Mouse (Mus musculus): Measurements from ENCODE around the gene Fank1.

Gene Fank1

GRCm38 (mm10) chr7:133916230-133916629, 139.6 kb downstream of the Fank1 start:
- no peak for DNase-seq

DNA sequence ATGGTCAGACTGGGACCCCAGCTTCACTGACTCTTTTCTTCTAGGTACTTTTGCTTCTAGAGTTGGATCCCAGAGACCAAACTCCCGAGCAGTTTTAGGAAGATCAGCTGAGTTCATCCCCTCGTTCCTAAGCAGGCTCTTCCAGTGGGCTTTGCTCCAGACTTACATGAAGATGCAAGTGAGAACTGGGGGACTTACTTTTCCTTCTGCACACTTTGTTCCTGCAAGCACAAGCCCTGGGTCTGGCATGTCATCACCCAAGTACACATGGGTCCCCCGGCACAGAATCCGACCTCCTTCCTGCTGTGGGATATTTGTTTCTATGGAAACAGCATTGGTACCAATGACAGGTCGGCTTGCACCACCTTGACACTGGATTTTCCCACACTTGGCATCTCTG, 142.6 kb downstream of the Fank1 start:
- DNase-seq = no peak

GRCm38 (mm10) chr7:133919918-133920317, 143.3 kb downstream of the Fank1 start:
- DNase-seq = no peak

DNA sequence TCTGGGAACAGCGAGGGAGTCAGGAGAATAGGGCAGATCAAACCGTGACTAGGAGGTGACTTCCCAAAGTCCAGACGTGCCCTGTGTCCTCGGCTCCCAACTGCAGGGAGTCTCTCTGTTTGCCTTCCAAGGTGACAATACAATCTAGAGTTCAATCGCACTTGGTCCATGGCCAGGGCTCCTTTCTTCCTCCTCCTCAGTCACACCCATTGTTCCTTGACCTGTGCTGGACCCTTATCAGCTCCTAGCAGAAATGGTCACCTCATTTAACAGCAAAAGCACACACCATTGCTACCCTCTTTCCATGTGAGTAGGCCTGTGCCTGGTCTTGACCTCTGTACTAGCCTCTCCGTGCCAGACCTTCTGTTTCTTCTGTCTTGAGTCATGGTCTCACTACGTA, 144.1 kb downstream of the Fank1 start:
- DNase-seq = no peak

DNA sequence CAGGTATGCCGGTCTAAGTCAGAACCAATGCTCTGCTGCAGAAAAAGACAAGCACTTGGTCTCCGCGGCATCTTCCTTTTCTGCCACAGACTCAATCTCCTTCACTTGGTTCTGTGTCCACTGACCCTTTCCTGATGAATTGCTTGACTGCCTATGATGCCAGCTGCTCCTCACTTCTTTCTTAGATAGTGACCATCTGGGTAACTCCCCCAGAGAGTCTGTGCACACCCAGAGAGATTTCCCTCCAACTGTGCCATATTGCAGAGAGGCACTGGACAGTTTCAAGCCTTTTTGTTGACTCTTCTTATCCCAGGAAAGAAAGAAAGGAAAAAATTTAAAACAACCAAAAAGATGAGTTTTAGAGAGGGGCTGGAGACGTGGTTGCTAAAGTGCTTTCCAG, 144.6 kb downstream of the Fank1 start:
- DNase-seq = no peak

DNA sequence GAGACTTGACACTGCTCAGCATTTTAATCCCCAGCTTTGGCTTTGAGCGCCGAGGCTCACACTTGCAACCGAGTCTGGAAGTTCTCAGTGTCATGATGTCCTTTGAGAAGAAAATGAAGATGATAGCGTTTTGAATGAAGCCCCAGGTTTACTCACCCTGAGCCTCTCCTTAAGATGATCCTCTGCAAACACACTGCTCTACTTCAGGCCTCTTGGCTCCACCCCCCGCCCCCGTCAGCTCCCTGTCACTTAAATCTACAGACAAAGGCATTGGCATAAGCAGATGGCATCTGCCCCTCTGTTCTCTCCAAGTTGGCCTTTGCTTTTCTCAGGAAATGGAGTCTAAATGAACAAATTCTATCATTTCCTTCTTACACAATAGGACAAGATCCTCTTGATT, 147.3 kb downstream of the Fank1 start:
- DNase-seq = no peak

- DNase-seq = no peak
These were observed 149.1 kb downstream of the Fank1 start for GRCm38 (mm10) chr7:133925771-133926170.

DNA sequence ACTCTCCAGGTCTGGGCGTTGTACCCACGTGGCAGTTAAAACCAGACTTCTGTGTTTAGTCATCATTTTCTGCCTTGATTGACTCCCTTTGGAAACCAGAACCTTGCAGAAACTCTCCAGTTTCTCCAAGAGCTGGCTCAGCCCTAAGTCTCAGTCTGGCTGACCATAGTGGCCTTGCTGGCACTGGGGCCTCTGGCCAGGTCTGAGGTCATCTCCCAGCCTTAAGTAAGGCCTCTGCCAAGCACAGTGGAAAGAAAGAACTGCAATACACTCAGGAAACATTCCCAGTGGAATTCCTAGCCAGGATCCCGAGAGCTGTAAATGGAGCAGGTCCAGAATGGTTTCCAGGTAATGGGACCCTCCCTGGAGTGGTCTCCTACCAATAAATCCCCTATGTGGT, 152.3 kb downstream of the Fank1 start:
- DNase-seq = no peak
